Mouse (Mus musculus) ovary, postnatal 10 days (tissue): ENCODE measurements around the gene Cmtr2.

Experiments used
- DNase-seq: peaks from one replicate; pipeline ENCODE4 v3.0.0; 2022; ENCODE audit warnings: low spot score

Cmtr2 gene

GRCm38 (mm10) chr8:110265796-110266305, 50.4 kb downstream of the Cmtr2 start:
- no peak for DNase-seq

- DNase-seq, result peak; percentile 37
These were observed 51.3 kb downstream of the Cmtr2 start, which contains the start of gene Hydin for GRCm38 (mm10) chr8:110266741-110267140. Gene Hydin (plus strand): TSS chr8:110266977.

GRCm38 (mm10) chr8:110267268-110267667, 51.8 kb downstream of the Cmtr2 start:
- no peak for DNase-seq

GRCm38 (mm10) chr8:110270659-110271058, 55.2 kb downstream of the Cmtr2 start:
- DNase-seq, result no peak

- no peak for DNase-seq
These were observed 57.9 kb downstream of the Cmtr2 start for GRCm38 (mm10) chr8:110273394-110273793.
